Mouse (Mus musculus) T-helper 2 cell (primary cell): Measurements from ENCODE around the gene 1110017D15Rik.

Source experiments
- in situ Hi-C: fragments of 300-600 bp; cut with MboI, MseI; formaldehyde crosslinking; loops from one replicate; pipeline ENCODE4 v1.15.1; 2025; ENCODE audit warnings: high pct_unique_total_duplicates

Gene 1110017D15Rik

GRCm38 (mm10) chr4:41481601-41482017, 35.5 kb downstream of the 1110017D15Rik start:
- in situ Hi-C loops = no loop called here

- in situ Hi-C loops = no loop called here
Observed at GRCm38 (mm10) chr4:41480254-41480653, 36.9 kb downstream of the 1110017D15Rik start.

GRCm38 (mm10) chr4:41479456-41479804, 37.7 kb downstream of the 1110017D15Rik start:
- in situ Hi-C loops = no loop called here

GRCm38 (mm10) chr4:41478751-41479455, 38.2 kb downstream of the 1110017D15Rik start:
- in situ Hi-C loops = no loop called here

- in situ Hi-C loops = no loop called here
Observed at GRCm38 (mm10) chr4:41477648-41478160, 39.4 kb downstream of the 1110017D15Rik start.

- in situ Hi-C loops = loop anchor here (25.0 kb wide), 1 partner anchor 1334 kb away; the partner anchor contains the start of gene Aco1
Observed at GRCm38 (mm10) chr4:41471384-41471689, 45.8 kb downstream of the 1110017D15Rik start.

- in situ Hi-C loops = loop anchor here (25.0 kb wide), 1 partner anchor 1334 kb away; the partner anchor contains the start of gene Aco1
Observed at GRCm38 (mm10) chr4:41470684-41471383, 46.3 kb downstream of the 1110017D15Rik start.

GRCm38 (mm10) chr4:41470051-41470683, 47.0 kb downstream of the 1110017D15Rik start:
- in situ Hi-C loops = loop anchor here (25.0 kb wide), 1 partner anchor 1333 kb away; the partner anchor contains the start of gene Aco1

GRCm38 (mm10) chr4:41469199-41469598, 47.9 kb downstream of the 1110017D15Rik start:
- in situ Hi-C loops = loop anchor here (25.0 kb wide), 1 partner anchor 1332 kb away; the partner anchor contains the start of gene Aco1

GRCm38 (mm10) chr4:41468396-41469080, 48.6 kb downstream of the 1110017D15Rik start:
- in situ Hi-C loops = loop anchor here (25.0 kb wide), 1 partner anchor 1331 kb away; the partner anchor contains the start of gene Aco1

- in situ Hi-C loops = loop anchor here (25.0 kb wide), 1 partner anchor 1328 kb away; the partner anchor contains the start of gene Aco1
Observed at GRCm38 (mm10) chr4:41465287-41465665, 51.9 kb downstream of the 1110017D15Rik start.

GRCm38 (mm10) chr4:41464345-41465286, 52.5 kb downstream of the 1110017D15Rik start, which contains the start of the genes Kif24 and Nudt2:
Gene Kif24, minus strand, starts transcription at chr4:41464887.
Gene Nudt2, plus strand, starts transcription at chr4:41465151.
- in situ Hi-C loops = loop anchor here (25.0 kb wide), 1 partner anchor 1327 kb away; the partner anchor contains the start of gene Aco1

GRCm38 (mm10) chr4:41463051-41463738, 53.9 kb downstream of the 1110017D15Rik start:
- in situ Hi-C loops = loop anchor here (25.0 kb wide), 1 partner anchor 1326 kb away; the partner anchor contains the start of gene Aco1

- in situ Hi-C loops = loop anchor here (25.0 kb wide), 1 partner anchor 1323 kb away; the partner anchor contains the start of gene Aco1
Observed at GRCm38 (mm10) chr4:41460690-41461089, 56.4 kb downstream of the 1110017D15Rik start.
